Mouse (Mus musculus) thymus, adult 2 months (tissue): ENCODE measurements around the gene Adgrg7.

ENCODE experiments used
- CTCF ChIP-seq: fragments of 200-500 bp; IDR thresholded peaks from 2 replicates; pipeline ENCODE4 v1.5.1; 2012; ENCODE audit warnings: mild to moderate bottlenecking, control low read depth, low read length, moderate library complexity, borderline replicate concordance; ENCODE audit not compliant: control insufficient read depth, poor library complexity, insufficient read depth; ENCODE audit errors: extremely low read depth
- POLR2A ChIP-seq: fragments of 200-500 bp; IDR thresholded peaks from 2 replicates; pipeline ENCODE4 v1.6.1; 2012; ENCODE audit warnings: mild to moderate bottlenecking, low read length, control low read depth, moderate library complexity; ENCODE audit not compliant: control insufficient read depth, poor library complexity, insufficient read depth; ENCODE audit errors: extremely low read depth

- TF ChIP-seq CTCF: no peak
- no peak for TF ChIP-seq POLR2A
Measured at GRCm38 (mm10) chr16:56677146-56677545, 118.5 kb downstream of the Adgrg7 start.
